Mouse (Mus musculus) brain, adult 2 months (tissue): ENCODE data around the gene Schip1.
A peak's percentile ranks its signal among the peaks of the same experiment; 100 is the strongest.

Experiments
- DNase-seq: peaks from one replicate; pipeline ENCODE4 v3.0.0; 2011; ENCODE audit warnings: low read depth, low spot score

The Schip1 gene

GRCm38 (mm10) chr3:68583031-68583693 lies 518.6 kb downstream of the Schip1 start:
- DNase-seq = no peak

GRCm38 (mm10) chr3:68583771-68584511 lies 519.3 kb downstream of the Schip1 start:
- peak; percentile 98 for DNase-seq

- DNase-seq = no peak
These were observed 520.6 kb downstream of the Schip1 start for GRCm38 (mm10) chr3:68585213-68585612.

- no peak for DNase-seq
These were observed 522.1 kb downstream of the Schip1 start for GRCm38 (mm10) chr3:68586646-68587064.

DNA sequence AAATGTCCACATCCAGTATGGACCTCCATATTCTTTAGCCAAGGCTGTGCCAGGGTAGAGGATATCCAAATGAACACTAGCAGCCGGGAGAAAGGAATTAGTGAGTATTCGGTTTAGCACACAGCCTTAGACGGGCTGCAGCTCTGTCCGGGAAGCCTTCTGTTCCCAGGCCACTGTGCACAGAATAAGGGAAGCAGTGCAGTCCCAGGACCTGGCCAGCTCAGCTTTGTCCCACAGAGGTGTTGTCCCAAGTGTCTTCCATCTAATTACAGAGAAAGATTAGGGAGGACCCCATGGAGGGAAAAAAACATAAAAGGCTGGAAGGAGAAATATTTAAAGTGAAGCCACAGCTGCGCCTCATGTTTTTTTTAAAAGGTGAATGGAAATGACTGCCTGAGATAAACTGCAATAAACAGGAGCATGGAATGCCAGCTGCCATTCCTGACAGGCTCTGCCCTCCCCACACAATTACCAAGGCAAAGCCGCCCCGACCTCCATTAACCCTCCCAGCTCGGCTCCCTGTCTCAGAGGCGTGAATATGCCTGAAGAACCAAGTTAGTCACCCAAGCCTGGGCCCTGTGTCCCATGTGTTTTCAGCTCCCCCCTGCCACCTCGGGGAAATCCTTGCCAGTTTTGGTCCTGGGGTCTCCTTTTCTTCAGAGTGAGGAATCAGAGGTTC lies 523.1 kb downstream of the Schip1 start:
- DNase-seq = no peak

DNA sequence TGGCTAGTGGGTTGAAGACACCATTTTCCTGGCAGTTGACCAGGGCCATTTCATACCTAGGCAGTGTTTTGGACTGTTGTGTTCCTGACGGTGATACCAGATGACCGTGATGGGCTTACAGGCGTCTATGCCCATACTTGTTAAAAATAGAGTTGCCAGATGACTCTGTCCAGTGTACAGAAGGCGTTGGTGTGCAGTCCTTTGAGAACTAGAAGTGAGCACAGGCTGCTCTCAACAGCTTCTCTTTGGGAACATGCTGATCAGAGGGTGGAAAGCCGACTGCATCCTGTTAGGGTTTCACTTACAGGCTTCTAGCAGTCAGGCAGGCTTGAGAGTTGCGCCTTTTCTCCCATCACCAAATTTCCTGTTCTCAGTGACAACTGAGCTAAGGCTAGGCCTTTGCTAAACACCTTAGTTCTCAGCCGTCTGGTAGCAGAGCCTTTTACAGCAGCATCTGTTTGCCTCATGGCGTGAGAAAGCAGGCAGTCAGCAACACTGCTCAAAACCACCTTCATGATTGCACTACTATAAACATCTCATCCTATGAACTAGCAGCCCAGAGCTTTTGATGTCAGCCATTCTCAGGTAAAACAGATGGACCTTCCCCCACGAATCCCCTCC lies 524.7 kb downstream of the Schip1 start:
- DNase-seq = peak; percentile 76

DNA sequence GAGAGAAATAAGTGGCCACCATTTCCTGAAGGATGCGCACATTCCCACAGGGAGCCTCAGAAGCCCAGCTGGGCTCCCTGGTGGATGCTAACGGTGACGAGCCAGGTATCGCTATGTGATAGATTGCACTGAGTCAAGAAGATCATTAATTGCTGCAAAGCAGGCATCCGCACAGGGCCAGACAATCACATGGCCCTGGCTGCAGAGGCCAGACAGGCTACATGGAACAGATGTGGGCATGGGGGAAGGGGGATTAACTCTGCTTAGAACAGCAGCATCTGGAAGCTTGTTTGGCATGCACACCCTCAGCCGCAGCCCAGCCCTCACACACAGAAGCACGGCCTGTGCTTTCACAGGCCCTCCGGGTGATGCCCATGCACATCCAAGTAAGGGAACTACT lies 525.8 kb downstream of the Schip1 start:
- DNase-seq = no peak

- DNase-seq = no peak
These were observed 528.0 kb downstream of the Schip1 start for GRCm38 (mm10) chr3:68592575-68592974.

DNA sequence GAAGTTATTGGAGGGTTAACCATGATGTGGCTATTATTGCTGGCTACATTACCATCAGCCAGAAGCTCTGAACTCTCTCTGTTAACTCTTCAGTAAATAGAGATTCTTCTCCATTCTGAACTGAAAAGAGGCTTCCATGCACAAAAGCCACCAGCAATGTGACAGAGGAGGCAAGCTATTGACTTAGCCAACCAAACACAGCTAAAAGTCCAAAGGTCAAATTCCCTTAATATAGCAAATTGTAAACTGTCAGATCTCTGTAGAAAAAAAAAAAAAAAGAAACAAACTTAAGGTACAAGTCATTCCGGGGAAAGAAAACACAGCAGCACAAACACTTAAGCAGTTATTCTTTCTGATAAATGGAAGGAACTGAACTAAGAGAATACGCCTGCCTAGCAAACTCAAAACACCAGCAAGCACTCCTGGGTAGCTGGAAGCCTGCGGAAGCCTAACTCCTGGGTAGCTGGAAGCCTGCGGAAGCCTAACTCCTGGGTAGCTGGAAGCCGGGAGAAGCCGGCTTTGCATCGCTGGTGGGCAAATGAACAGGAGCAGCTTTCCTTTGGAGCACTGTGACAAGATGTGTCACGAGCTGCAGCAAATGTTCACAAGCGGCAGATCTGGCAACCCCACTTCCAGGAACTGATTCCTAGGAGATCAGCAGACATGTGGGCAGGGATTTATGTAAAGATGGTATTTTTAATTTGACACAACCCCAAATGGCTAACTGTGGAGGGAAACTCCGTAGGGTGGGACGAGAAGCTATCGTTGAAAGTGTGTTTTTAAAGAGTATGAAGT lies 528.7 kb downstream of the Schip1 start:
- peak; percentile 89 for DNase-seq

DNA sequence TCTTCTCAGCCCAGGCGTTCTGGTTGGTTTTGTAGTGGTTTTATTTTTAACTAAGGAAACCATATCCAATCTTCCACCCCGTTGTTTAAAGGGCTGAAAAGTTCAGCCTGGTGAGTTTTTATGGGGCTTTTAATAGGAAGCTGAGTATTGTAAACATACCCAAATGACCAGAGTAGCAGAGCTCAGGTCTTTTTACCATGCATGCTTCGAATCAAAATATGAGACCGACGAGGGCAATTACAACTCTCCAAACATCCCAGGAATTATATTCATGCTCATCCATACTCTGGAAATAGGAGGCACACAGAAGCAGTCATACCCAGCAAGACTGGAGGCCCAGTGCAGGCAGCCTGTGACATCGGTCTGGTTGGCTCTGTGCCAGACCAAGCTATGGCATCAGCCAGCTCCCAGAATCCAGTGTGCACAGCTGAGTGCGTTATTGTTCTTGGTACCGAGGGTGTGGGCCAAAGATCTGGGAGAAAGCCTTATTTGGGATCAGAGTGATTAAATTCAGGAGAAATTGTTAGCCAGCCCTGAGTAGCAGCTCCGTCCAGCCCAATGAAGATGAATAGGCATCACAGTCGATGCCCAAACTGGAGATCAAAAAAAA lies 530.8 kb downstream of the Schip1 start:
- DNase-seq = peak; percentile 70

DNA sequence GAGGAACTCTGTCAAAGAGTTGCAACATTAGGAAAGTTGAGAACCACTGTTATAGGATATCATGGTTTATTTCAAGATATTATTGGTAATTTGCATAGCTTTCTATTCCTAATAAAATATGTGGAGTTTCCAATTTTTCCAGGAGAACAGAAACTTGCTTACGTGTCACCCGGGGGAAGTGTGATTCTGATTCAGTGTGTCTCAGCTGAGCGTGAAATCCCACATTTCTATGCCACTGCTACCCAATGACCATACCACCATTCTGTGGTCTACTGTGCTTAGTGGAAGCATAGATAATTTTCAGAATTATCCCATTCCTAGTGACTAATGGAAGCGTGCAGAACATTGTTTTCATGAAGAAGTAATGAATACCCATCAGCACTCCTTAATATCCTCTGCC lies 532.3 kb downstream of the Schip1 start:
- DNase-seq = peak; percentile 56

GRCm38 (mm10) chr3:68602891-68603290 lies 538.3 kb downstream of the Schip1 start:
- peak; percentile 90 for DNase-seq

DNA sequence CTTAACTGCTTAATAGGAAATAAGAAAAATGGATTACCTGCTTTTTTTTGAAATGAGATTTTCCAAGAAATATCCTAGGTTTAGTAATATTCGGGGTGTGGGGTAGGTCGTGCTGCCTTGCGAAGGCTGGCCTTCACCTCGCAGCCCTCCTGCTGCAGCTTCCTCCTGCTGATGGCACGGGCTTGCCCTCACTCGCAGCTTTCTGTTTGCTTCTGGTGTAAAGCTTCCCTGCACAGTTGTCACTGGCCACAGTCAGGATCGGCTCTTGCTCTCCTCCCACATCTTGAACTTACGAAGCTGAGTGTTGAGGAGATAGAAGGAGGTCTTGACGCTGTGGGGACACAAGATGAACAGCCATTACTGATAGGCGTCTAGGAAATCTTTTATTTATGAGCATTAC lies 539.9 kb downstream of the Schip1 start:
- DNase-seq = no peak

- DNase-seq = peak; percentile 83
These were observed 540.4 kb downstream of the Schip1 start for GRCm38 (mm10) chr3:68604962-68605361.

GRCm38 (mm10) chr3:68605942-68606603 lies 541.5 kb downstream of the Schip1 start:
- peak; percentile 71 for DNase-seq

GRCm38 (mm10) chr3:68606730-68607129 lies 542.1 kb downstream of the Schip1 start:
- DNase-seq = peak; percentile 88

DNA sequence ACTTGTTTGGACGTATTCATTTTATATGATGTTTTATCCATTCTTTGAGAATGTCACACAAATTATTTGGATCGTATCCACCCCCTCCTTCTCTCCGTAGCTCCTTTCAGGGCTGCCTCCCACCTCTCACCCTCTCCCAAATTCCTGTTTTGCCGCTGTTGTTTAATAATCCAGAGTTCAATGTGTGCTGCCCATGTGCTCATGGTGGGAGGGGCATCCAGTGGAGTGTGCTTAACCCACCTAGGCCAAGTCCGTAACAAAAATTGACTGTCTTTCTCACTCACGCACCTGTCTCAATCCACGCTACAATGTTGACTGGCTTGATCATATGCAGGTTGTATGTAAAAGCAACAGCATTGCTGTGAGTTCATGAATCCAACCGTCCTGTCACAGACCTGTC lies 542.7 kb downstream of the Schip1 start:
- DNase-seq = no peak

- DNase-seq = peak; percentile 97
These were observed 544.4 kb downstream of the Schip1 start for GRCm38 (mm10) chr3:68608848-68609497.

DNA sequence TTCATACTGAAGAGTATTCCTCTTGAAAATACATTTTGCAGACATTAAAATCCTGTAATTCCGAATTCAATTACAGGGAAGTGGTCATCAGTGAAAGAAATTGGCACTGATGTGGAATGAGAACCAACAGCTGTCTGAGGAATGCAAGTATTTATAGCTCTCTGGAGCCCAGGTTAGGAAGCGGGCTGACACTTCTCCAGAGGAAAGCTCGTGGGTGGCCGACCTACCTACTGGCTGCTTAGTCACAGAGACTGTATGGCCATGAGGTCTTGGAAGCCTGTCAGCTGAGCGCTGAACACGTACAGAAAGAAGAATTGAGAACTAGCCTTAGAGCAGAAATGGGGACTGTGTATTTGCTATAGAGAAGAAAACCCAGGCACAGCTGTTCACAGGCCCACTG lies 545.4 kb downstream of the Schip1 start:
- peak; percentile 83 for DNase-seq
